ENCODE assay signal across 8 mouse cellular contexts in the genomic region with DNA sequence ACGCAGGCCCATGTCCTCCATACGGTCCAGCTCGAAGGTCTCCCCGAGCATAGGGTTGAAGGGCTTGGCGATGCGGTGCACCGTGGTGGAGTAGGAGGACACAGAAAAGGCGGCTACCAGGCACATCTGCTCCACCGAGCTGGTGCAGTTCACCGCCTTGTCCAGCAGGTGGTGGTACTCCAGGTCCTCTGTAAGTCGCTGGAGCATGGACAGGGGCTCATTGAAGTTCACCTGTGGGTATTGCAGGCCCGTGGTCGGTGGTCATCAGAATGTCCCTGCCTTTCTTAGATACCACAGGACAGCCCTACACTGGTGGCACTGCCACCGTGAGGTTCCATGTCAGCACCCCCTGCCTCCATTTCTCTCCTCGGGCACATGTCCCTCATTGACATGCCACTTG.
A peak's percentile ranks its signal among the peaks of the same experiment; 100 is the strongest.
DNase-seq lines count a peak whose midpoint lies in the region; ATAC-seq and TF ChIP-seq lines count a peak whose summit lies in the region.

No protein-coding gene starts in this region.

- no peaks in the 10 kb centered on the region for H3K36me3 ChIP-seq in heart, postnatal 0 days (replicated peaks; ENCODE audit: control insufficient read depth, insufficient read depth, low read length)
- no peaks in the 10 kb centered on the region for H3K36me3 ChIP-seq in embryonic facial prominence, embryonic 14.5 days (ENCODE audit: control insufficient read depth, insufficient read depth, low read length)
- H3K36me3 ChIP-seq in intestine, embryonic 15.5 days: no peaks in the 10 kb centered on the region
- peaks cover 30% of the 10 kb centered on the region for H3K36me3 ChIP-seq in midbrain, postnatal 0 days (ENCODE audit: insufficient read depth, low read length)

- TF ChIP-seq POLR2A in bone marrow, adult 2 months (IDR thresholded peaks at IDR 0.05; ENCODE audit: borderline replicate concordance, control insufficient read depth, low read depth, low read length): no peak

- no peaks in the 10 kb centered on the region for H3K27me3 ChIP-seq in heart, postnatal 0 days (ENCODE audit: control insufficient read depth, insufficient read depth, low read length)
- H3K27me3 ChIP-seq in embryonic facial prominence, embryonic 14.5 days (replicated peaks; ENCODE audit: control insufficient read depth, insufficient read depth, low read length): no peaks in the 10 kb centered on the region
- H3K27me3 ChIP-seq in intestine, embryonic 15.5 days (replicated peaks): no peaks in the 10 kb centered on the region
- no peaks in the 10 kb centered on the region for H3K27me3 ChIP-seq in midbrain, postnatal 0 days (ENCODE audit: insufficient read depth, low read length)

- ATAC-seq in heart, postnatal 0 days (ENCODE audit: insufficient read depth, low read depth): no peak
- no peak for ATAC-seq in embryonic facial prominence, embryonic 14.5 days (ENCODE audit: low read depth)
- 0 out of 2 replicates have a peak, but pooled peaks have one; percentile 25 for ATAC-seq in intestine, embryonic 15.5 days
- peak; percentile 39; the same call in 1 of the 2 replicates for ATAC-seq in midbrain, postnatal 0 days (ENCODE audit: low FRiP score)

- no peak for TF ChIP-seq EP300 in heart, postnatal 0 days (IDR thresholded peaks at IDR 0.05; ENCODE audit: low read depth)

- TF ChIP-seq CTCF in heart, postnatal 0 days (IDR thresholded peaks at IDR 0.05; ENCODE audit: low read depth): peak; percentile 80
- peak; percentile 85 for TF ChIP-seq CTCF in bone marrow, adult 2 months (IDR thresholded peaks at IDR 0.05; ENCODE audit: control insufficient read depth, insufficient read depth, low read length)
- peak; percentile 87 for TF ChIP-seq CTCF in midbrain, postnatal 0 days (IDR thresholded peaks at IDR 0.05)

- intact Hi-C loops in heart, postnatal 25 days (cut with DNase I): loop anchor here (1.0 kb wide), 1 partner anchor 72 kb away; no protein-coding TSS in a partner anchor
- intact Hi-C loops in left cerebral cortex, postnatal 25 days (cut with DNase I): loop anchor here (2.0 kb wide), 1 partner anchor 72 kb away; no protein-coding TSS in a partner anchor

- H3K9me3 ChIP-seq in heart, postnatal 0 days (replicated peaks; ENCODE audit: control insufficient read depth, low read length): no peaks in the 10 kb centered on the region
- H3K9me3 ChIP-seq in embryonic facial prominence, embryonic 14.5 days (ENCODE audit: control insufficient read depth, low read length): no peaks in the 10 kb centered on the region
- no peaks in the 10 kb centered on the region for H3K9me3 ChIP-seq in intestine, embryonic 15.5 days
- no peaks in the 10 kb centered on the region for H3K9me3 ChIP-seq in midbrain, postnatal 0 days (ENCODE audit: low read length)

- H3K4me1 ChIP-seq in heart, postnatal 0 days (ENCODE audit: control insufficient read depth, insufficient read depth): no peaks in the 10 kb centered on the region
- H3K4me1 ChIP-seq in bone marrow, adult 2 months (ENCODE audit: control insufficient read depth, insufficient read depth, low read length): no peaks in the 10 kb centered on the region
- H3K4me1 ChIP-seq in embryonic facial prominence, embryonic 14.5 days (ENCODE audit: control insufficient read depth, insufficient read depth, low read length): no peaks in the 10 kb centered on the region
- no peaks in the 10 kb centered on the region for H3K4me1 ChIP-seq in intestine, embryonic 15.5 days (replicated peaks)
- no peaks in the 10 kb centered on the region for H3K4me1 ChIP-seq in midbrain, postnatal 0 days (ENCODE audit: insufficient read depth, low read length)

- H3K4me3 ChIP-seq in heart, postnatal 0 days (ENCODE audit: low read depth, low read length): no peak overlapping the region
- H3K4me3 ChIP-seq in bone marrow, adult 2 months (replicated peaks; ENCODE audit: control insufficient read depth, low read depth, low read length): no peak overlapping the region
- H3K4me3 ChIP-seq in embryonic facial prominence, embryonic 14.5 days (ENCODE audit: low read depth, low read length): no peak overlapping the region
- H3K4me3 ChIP-seq in intestine, embryonic 15.5 days (replicated peaks): no peak overlapping the region
- no peak overlapping the region for H3K4me3 ChIP-seq in midbrain, postnatal 0 days (ENCODE audit: low read depth, low read length)

- H3K27ac ChIP-seq in heart, postnatal 0 days (ENCODE audit: low read depth): no peak overlapping the region
- H3K27ac ChIP-seq in bone marrow, adult 2 months (ENCODE audit: control insufficient read depth, insufficient read depth, low read depth, low read length, poor library complexity): no peak overlapping the region
- no peak overlapping the region for H3K27ac ChIP-seq in embryonic facial prominence, embryonic 14.5 days (replicated peaks; ENCODE audit: low read depth, low read length)
- no peak overlapping the region for H3K27ac ChIP-seq in intestine, embryonic 15.5 days
- H3K27ac ChIP-seq in midbrain, postnatal 0 days (ENCODE audit: low read depth, low read length): no peak overlapping the region

- DNase-seq in heart, postnatal 0 days (ENCODE audit: low spot score): peak; percentile 42
- DNase-seq in heart, postnatal 25 days (ENCODE audit: low spot score): no peak
- peak; percentile 42 for DNase-seq in embryonic facial prominence, embryonic 14.5 days (ENCODE audit: low spot score)
- DNase-seq in left cerebral cortex, postnatal 25 days (ENCODE audit: low spot score in 2 of 2): peak; percentile 69 to 70
- peak; percentile 68 for DNase-seq in midbrain, postnatal 0 days (ENCODE audit: low spot score)
- DNase-seq in telencephalon, adult 2 months (ENCODE audit: low read depth, low spot score): peak; percentile 29

- H3K4me2 ChIP-seq in heart, postnatal 0 days (ENCODE audit: low read depth, low read length): no peak overlapping the region
- no peak overlapping the region for H3K4me2 ChIP-seq in embryonic facial prominence, embryonic 14.5 days (ENCODE audit: low read depth, low read length)
- no peak overlapping the region for H3K4me2 ChIP-seq in intestine, embryonic 15.5 days (replicated peaks)
- no peak overlapping the region for H3K4me2 ChIP-seq in midbrain, postnatal 0 days (ENCODE audit: low read depth, low read length, poor library complexity, severe bottlenecking)

- 31% methylated on average over 15 of the region's 15 CpGs for WGBS in heart, postnatal 0 days
- 25% methylated on average over 15 of the region's 15 CpGs for WGBS in bone marrow, adult 2 months
- WGBS in embryonic facial prominence, embryonic 14.5 days: 44% methylated on average over 15 of the region's 15 CpGs
- WGBS in intestine, embryonic 15.5 days: 36% methylated on average over 15 of the region's 15 CpGs
- 39% methylated on average over 15 of the region's 15 CpGs for WGBS in midbrain, postnatal 0 days

- H3K9ac ChIP-seq in heart, postnatal 0 days (replicated peaks; ENCODE audit: low read depth, low read length): no peak overlapping the region
- no peak overlapping the region for H3K9ac ChIP-seq in embryonic facial prominence, embryonic 14.5 days (ENCODE audit: low read depth, low read length)
- no peak overlapping the region for H3K9ac ChIP-seq in intestine, embryonic 15.5 days
- H3K9ac ChIP-seq in midbrain, postnatal 0 days (replicated peaks; ENCODE audit: low read length, poor library complexity, severe bottlenecking): no peak overlapping the region

Comparison
In these comparisons a context has a peak if more than half of its experiments do, and no peak if none do; other contexts are left out.
1. ATAC-seq: peak in intestine, embryonic 15.5 days (single experiment) and midbrain, postnatal 0 days (single experiment); none in heart, postnatal 0 days (single experiment) and embryonic facial prominence, embryonic 14.5 days (single experiment).
2. Peak in every context shown above with its lines, with median percentiles within 50 percentile points of each other: CTCF ChIP-seq.